Mouse (Mus musculus) T-helper 17 cell (primary cell): ENCODE measurements around the gene Lipn.

Source experiments
- in situ Hi-C, 2 experiments: fragments of 300-600 bp; cut with MboI, MseI; formaldehyde crosslinking; loops; 1 replicate in 1 of 2; 2 replicates in 1 of 2; pipeline ENCODE4 v1.15.1; 2025; ENCODE audit warnings: high pct_unique_total_duplicates in 2 of 2

The Lipn gene

GRCm38 (mm10) chr19:34066779-34067472 is at the start of gene Lipn:
Gene Lipn (plus strand): TSS chr19:34067358.
- in situ Hi-C loops = no loop called here

GRCm38 (mm10) chr19:34021440-34022172 is 45.6 kb upstream of the Lipn start:
- in situ Hi-C loops = loop anchor here in 1 of 2 experiments (25.0 kb wide), 1 partner anchor 634 kb away; the partner anchor contains the start of gene Rnls

DNA sequence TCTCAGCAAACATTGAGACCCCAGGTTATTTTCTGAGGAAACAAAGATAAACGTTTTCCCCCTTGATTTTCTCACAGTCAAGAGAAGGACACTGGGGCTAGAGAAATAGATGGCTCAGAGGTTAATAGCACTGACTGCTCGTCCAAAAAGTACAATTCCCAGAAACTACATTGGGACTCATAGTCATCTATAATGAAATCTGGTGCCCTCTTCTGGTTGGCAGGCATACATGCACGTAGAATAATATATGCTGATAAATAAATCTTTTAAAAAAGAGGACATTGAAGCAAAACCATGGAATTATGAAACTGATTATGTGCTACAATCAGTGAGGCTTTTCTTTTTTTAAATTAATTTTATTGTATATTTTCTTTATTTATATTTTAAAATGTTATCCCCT is 44.4 kb upstream of the Lipn start:
- in situ Hi-C loops = loop anchor here in 1 of 2 experiments (25.0 kb wide), 1 partner anchor 635 kb away; the partner anchor contains the start of gene Rnls

DNA sequence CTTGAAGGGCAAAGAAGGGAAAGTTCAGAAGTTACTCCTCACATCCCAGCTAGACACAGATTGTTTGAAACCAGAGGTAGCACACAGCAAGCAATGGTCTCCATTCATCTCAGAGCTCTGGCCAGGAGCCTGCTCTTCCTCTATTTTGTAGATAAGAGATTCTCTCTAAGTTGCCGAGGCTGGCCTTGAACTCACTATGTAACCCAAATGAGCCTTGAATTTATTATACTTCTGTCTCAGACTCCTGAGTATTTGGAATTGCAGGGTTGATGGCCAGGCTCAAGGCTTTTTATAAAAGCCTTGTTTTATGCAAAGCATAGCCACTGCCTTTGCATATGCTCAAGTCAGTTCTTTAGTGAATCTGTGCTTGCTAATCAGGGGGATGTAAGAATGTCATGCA is 27.4 kb upstream of the Lipn start:
- in situ Hi-C loops = no loop called here

GRCm38 (mm10) chr19:34043008-34043407 is 24.1 kb upstream of the Lipn start:
- in situ Hi-C loops = no loop called here

DNA sequence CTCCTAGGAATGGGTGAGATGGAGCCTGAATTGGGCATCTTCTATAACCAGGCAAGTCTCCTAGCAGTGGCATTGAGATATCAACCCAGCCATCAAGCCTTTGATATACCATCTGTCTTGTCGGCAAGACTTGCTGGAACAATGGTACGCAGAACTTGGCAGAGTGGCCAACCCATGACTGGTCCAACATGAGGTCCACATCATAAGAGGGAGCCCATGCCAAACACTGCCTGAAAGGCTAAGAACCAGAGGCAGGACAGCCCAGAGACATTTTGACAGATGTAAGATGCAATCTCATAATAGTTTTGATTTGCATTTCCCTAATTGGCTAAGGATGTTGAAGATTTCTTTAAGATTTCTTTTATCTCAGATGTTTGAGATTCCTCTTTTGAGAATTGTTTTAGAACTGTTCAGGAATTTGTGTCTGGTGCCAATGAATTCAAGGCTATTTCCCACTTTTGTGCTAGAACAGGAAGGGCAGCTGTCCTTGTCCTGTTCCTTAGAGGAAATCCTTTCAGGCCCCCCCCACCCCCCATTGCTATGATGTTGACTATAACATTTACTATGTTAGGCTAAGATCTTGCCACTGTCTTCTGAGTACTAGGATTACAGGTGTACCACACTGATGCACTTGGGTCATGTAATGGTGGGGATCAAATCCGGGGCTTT is 17.7 kb upstream of the Lipn start:
- in situ Hi-C loops = no loop called here

- in situ Hi-C loops = no loop called here
Measured at GRCm38 (mm10) chr19:34051502-34051901, 15.7 kb upstream of the Lipn start.

DNA sequence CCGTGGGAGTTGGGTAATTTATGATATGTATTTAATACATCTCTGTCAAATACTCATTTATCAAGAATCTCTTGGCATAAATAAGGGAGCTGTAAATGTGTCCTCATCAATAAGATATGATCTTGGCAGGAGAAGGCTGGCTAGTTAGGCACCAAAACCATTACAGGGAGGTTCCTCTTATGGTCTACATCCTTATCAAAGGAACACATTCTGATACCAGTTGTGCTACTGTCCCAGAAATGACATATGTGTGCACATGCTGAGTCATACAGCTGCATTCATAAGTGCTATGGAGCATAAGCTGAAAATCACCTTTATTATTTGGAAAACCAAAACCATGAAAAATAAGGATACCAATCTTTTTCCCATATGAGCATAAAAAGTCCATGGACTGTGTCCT is 3.6 kb upstream of the Lipn start:
- in situ Hi-C loops = no loop called here

DNA sequence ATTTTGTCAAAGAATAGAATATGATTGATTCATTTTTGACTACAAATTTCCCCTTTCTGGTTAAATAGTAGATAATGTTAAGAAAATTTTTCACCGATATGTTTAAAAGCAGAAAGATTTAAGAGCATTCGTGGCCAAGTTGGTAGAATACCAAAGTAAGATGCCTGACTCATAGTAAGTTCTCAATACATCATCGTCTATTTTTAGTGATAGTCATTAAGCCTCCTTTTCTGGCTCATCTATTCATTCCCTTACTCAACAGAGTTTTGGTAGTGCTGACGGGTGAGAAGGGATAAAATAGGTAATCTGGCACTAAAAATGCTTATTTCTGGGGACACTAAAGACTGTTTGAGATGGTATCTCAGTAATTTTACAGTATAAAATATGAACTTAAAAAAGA is 3.1 kb upstream of the Lipn start:
- in situ Hi-C loops = no loop called here

GRCm38 (mm10) chr19:34074239-34074638 is 7.1 kb downstream of the Lipn start:
- in situ Hi-C loops = no loop called here

DNA sequence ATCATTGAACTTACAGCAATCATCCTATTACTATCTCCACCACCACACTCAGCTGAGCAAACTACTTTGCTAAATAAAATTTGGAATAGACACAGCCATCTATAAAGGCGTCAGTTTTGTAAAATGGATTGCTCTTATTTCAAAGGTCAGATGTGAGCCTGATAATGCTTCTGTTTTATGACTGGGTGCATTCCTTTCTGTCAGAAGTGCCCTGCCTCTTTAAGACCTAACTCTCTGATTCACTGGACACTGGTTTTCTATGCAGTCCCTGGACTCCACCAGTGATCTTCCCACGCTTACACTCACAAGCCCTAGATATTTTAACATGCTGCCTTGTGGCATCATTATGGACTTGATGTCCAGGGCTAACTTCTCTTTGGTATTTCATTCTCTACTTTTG is 11.0 kb downstream of the Lipn start:
- in situ Hi-C loops = no loop called here

DNA sequence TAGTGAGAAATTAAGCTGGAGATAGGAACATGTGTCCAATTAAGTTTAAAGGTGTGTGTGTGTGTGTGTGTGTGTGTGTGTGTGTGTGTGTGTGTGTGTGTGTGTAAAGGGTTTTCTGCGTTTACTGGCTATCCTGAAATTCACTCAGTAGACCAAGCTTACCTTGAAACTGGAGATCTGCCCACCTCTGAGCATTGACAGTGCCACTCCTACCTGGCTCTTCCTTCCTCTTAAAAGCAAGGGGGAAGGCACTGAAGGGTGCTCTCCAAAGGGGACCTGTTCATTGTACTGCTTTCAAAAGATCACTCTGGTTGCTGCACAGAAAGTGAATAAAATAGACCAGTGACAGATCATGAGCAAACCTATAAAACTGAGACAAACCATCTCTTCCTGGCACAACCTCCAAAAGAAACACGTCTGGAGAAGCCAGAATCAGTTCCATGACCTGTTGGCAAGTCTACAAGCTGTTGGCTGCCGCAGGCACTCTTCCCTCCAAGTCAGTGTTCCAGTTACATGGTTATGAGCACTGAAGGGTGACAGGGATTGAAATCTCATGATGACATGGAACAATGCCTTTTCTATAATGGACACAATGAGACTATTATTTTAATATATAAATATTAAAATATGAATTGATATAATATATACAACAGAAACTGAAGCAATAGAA is 22.0 kb downstream of the Lipn start:
- in situ Hi-C loops = no loop called here

DNA sequence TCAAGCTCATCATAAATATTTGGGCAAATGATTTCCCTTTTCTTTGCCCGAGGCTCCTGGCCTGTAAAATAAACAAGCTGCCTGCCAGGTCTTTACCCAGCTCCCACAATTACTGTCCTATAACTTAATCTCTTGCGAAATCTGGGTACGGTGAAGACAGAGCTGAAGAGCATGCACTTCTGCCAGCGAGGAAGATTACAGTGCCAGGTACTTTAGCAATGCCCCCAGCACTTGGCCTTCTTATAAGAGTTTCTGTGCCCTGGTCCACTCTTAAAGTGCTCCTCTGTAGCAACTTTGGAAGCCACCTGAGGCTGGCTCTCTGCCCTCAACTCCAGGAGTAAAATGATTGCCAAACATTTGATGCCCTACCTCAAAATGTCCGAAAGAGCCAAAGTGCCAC is 28.2 kb downstream of the Lipn start:
- in situ Hi-C loops = no loop called here

DNA sequence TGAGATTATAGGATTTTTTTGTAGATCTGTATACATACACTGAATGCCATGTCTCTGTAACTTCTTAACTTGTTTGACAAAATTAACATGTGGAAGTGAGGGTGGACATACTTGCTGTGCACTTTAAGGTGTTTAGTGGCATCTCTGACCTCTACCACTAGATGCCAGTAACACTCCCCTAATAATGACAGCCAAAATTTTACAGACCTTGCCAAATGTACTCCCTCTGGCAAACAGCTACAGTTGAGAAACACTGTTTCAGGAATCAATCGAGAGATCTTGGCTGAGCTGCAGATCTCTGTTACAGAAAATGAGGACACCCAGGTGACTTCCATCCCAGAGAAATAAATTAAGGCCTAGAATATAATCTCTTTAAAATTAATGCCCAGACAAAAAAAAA is 29.1 kb downstream of the Lipn start:
- in situ Hi-C loops = no loop called here

DNA sequence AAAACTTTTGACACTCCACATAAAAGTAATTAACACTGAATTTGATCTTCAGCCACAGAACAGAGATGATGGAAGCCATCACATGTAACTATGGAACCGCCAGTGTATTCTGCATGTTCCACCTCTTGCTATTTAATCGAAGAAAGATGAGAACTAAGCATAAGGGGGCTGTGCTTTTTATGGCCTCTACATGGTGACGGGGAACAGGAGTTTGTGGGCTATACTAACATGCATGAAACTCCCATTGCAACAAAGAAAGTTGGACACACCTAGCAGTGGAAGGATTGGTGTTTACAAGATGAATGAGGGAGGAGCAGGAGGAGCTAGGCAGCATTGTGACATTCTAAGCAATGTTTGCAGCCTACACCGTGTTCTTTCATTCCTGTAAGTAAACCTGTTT is 33.5 kb downstream of the Lipn start, which contains the start of gene Lipm:
Gene Lipm (plus strand): TSS at position 301 of the 400 bp plus-strand sequence.
- in situ Hi-C loops = no loop called here

- in situ Hi-C loops = no loop called here
Measured at GRCm38 (mm10) chr19:34101888-34102287, 34.7 kb downstream of the Lipn start.

- in situ Hi-C loops = no loop called here
Measured at GRCm38 (mm10) chr19:34104841-34105240, 37.7 kb downstream of the Lipn start.

GRCm38 (mm10) chr19:34119102-34119501 is 51.9 kb downstream of the Lipn start:
- in situ Hi-C loops = no loop called here

GRCm38 (mm10) chr19:34119653-34120052 is 52.5 kb downstream of the Lipn start:
- in situ Hi-C loops = no loop called here

DNA sequence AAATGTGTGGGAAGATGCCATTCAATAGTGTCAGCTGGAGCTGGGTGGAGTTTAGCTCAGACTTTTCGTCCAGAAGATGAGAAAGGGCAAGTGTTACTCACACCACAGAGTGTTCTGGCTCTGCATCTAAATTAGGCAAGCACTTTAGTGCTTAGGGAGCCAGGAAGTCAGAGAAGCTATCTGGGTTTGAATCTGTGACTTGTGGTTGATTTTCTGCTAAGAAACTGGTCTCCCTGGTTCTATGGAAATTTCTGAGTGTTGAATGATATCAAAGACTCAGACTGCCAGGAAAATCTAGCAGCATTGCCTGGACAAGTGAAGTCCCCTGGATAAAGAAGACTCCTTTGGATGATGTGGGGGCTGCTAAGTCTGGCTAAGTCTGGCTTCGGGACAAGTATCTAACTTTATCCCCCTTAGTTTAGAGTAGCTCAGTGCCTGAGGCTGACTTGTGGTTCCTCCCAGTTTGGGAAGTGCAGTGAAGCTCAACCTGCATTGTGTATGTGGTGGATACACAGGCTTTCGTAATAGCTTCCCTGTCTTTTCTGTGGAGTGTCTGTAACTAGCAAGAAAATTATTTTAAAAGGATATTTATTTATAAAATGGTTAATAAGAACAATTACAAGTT is 53.1 kb downstream of the Lipn start:
- in situ Hi-C loops = no loop called here
